Mouse (Mus musculus): ENCODE results near the gene Cactin. TPM values are rescaled to one million over a fixed set of nuclear protein-coding genes. Genes with fewer than 3 reads are reported as not detected.
A peak's percentile ranks its signal among the peaks of the same experiment; 100 is the strongest.

Gene Cactin
- total and polyA plus RNA-seq, 3 experiments, result 15.4 to 18.0 (median 16.1) TPM

GRCm38 (mm10) chr10:81334324-81334723 lies 13.4 kb downstream of the Cactin start:
- TF ChIP-seq EP300 (IDR thresholded peaks at IDR 0.05; ENCODE audit: insufficient read depth, low read depth, low read length), result no peak
- TF ChIP-seq POLR2A (IDR thresholded peaks at IDR 0.05; ENCODE audit: insufficient read depth, low read depth, low read length), result 0 out of 2 replicates have a peak, but pooled peaks have one; percentile 9
- no peak overlapping the region for H3K9ac ChIP-seq (ENCODE audit: low read depth, low read length)
- no peaks in the 10 kb centered on the region for H3K27me3 ChIP-seq (ENCODE audit: control insufficient read depth, insufficient read depth, low read length)
- 86% methylated on average over 11 of the region's 11 CpGs for WGBS
- H3K4me3 ChIP-seq, result no peak overlapping the region
- H3K27ac ChIP-seq, result no peak overlapping the region
- no peak for DNase-seq
- no peaks in the 10 kb centered on the region for H3K79me2 ChIP-seq (replicated peaks; ENCODE audit: control insufficient read depth, insufficient read depth, low read length)
- intact Hi-C loops (cut with DNase I), result no loop called here
- H3K36me3 ChIP-seq (ENCODE audit: control insufficient read depth, insufficient read depth, low read length), result no peaks in the 10 kb centered on the region
- H3K4me1 ChIP-seq (ENCODE audit: control insufficient read depth, insufficient read depth, low read length), result peaks cover 12% of the 10 kb centered on the region

- Histone ChIP-seq H3K9ac (ENCODE audit: low read depth, low read length) (no peak overlapping the region), H3K27ac (no peak overlapping the region; the same call in 1 of the 2 replicates), H3K79me2 (replicated peaks; ENCODE audit: control insufficient read depth, insufficient read depth, low read length) (no peaks in the 10 kb centered on the region), H3K36me3 (ENCODE audit: control insufficient read depth, insufficient read depth, low read length) (no peaks in the 10 kb centered on the region), H3K27me3 (ENCODE audit: control insufficient read depth, insufficient read depth, low read length) (no peaks in the 10 kb centered on the region), H3K4me3 (no peak overlapping the region), H3K4me1 (ENCODE audit: control insufficient read depth, insufficient read depth, low read length) (peaks cover 3% of the 10 kb centered on the region)
- TF ChIP-seq CTCF (IDR thresholded peaks at IDR 0.05) (peak; percentile 3; the same call in 1 of the 2 replicates), POLR2A (IDR thresholded peaks at IDR 0.05; ENCODE audit: insufficient read depth, low read depth, low read length) (no peak)
- intact Hi-C loops (cut with DNase I), result no loop called here
- no peak for DNase-seq
- 54% methylated on average over 18 of the region's 19 CpGs for WGBS
These were observed 14.8 kb downstream of the Cactin start for GRCm38 (mm10) chr10:81335393-81336340.

GRCm38 (mm10) chr10:81336558-81336957 lies 15.7 kb downstream of the Cactin start:
- H3K27ac ChIP-seq, result no peak overlapping the region
- intact Hi-C loops (cut with DNase I), result no loop called here

GRCm38 (mm10) chr10:81340551-81341332 lies 19.8 kb downstream of the Cactin start:
- Histone ChIP-seq H3K4me3 (no peak overlapping the region), H3K79me2 (replicated peaks; ENCODE audit: control insufficient read depth, insufficient read depth, low read length) (no peaks in the 10 kb centered on the region; the same call in 1 of the 2 replicates), H3K9ac (ENCODE audit: low read depth, low read length) (no peak overlapping the region), H3K27me3 (ENCODE audit: control insufficient read depth, insufficient read depth, low read length) (0 out of 2 replicates have a peak, but pooled peaks cover 2% of the 10 kb centered on the region), H3K4me1 (ENCODE audit: control insufficient read depth, insufficient read depth, low read length) (peaks cover 7% of the 10 kb centered on the region), H3K36me3 (ENCODE audit: control insufficient read depth, insufficient read depth, low read length) (no peaks in the 10 kb centered on the region), H3K27ac (no peak overlapping the region)
- DNase-seq, result no peak
- intact Hi-C loops (cut with DNase I), result loop anchor here (1.0 kb wide), 1 partner anchor 20 kb away; no protein-coding TSS in a partner anchor
- TF ChIP-seq POLR2A (IDR thresholded peaks at IDR 0.05; ENCODE audit: insufficient read depth, low read depth, low read length), result no peak
- 59% methylated on average over 17 of the region's 17 CpGs for WGBS

More at GRCm38 (mm10) chr10:81336558-81336957, 15.7 kb downstream of the Cactin start:
- Histone ChIP-seq H3K79me2 (replicated peaks; ENCODE audit: control insufficient read depth, insufficient read depth, low read length) (no peaks in the 10 kb centered on the region), H3K9ac (ENCODE audit: low read depth, low read length) (no peak overlapping the region), H3K4me1 (ENCODE audit: control insufficient read depth, insufficient read depth, low read length) (peaks cover 3% of the 10 kb centered on the region), H3K4me3 (no peak overlapping the region), H3K36me3 (ENCODE audit: control insufficient read depth, insufficient read depth, low read length) (no peaks in the 10 kb centered on the region), H3K27me3 (ENCODE audit: control insufficient read depth, insufficient read depth, low read length) (no peaks in the 10 kb centered on the region)
- DNase-seq, result no peak
- 90% methylated on average over 4 of the region's 4 CpGs for WGBS
- TF ChIP-seq EP300 (IDR thresholded peaks at IDR 0.05; ENCODE audit: insufficient read depth, low read depth, low read length) (no peak), POLR2A (IDR thresholded peaks at IDR 0.05; ENCODE audit: insufficient read depth, low read depth, low read length) (no peak), CTCF (IDR thresholded peaks at IDR 0.05) (no peak)

- Histone ChIP-seq H3K79me2 (replicated peaks; ENCODE audit: control insufficient read depth, insufficient read depth, low read length) (no peaks in the 10 kb centered on the region; the same call in 1 of the 2 replicates), H3K36me3 (ENCODE audit: control insufficient read depth, insufficient read depth, low read length) (no peaks in the 10 kb centered on the region), H3K27ac (peak overlapping the region; percentile 11; the same call in 1 of the 2 replicates), H3K4me1 (ENCODE audit: control insufficient read depth, insufficient read depth, low read length) (peaks cover 7% of the 10 kb centered on the region), H3K27me3 (ENCODE audit: control insufficient read depth, insufficient read depth, low read length) (0 out of 2 replicates have a peak, but pooled peaks cover 2% of the 10 kb centered on the region), H3K9ac (ENCODE audit: low read depth, low read length) (no peak overlapping the region), H3K4me3 (no peak overlapping the region; the same call in 1 of the 2 replicates)
- DNase-seq, result peak; percentile 73 to 85
- intact Hi-C loops (cut with DNase I), result loop anchor here (1.0 kb wide), 1 partner anchor 21 kb away; no protein-coding TSS in a partner anchor
- WGBS, result 35% methylated on average over 16 of the region's 16 CpGs
- TF ChIP-seq POLR2A (IDR thresholded peaks at IDR 0.05; ENCODE audit: insufficient read depth, low read depth, low read length), result no peak
- TF ChIP-seq EP300 (IDR thresholded peaks at IDR 0.05; ENCODE audit: insufficient read depth, low read depth, low read length), result 0 out of 2 replicates have a peak, but pooled peaks have one; percentile 18
- TF ChIP-seq CTCF (IDR thresholded peaks at IDR 0.05), result peak; percentile 97
These were observed 20.5 kb downstream of the Cactin start for GRCm38 (mm10) chr10:81341333-81341949.

All from heart, adult 2 months (tissue).